Mouse (Mus musculus) heart, embryonic 12.5 days (tissue): Measurements from ENCODE around the gene Sinhcaf. TPM values are rescaled to one million over a fixed set of nuclear protein-coding genes. Genes with fewer than 3 reads are reported as not detected.
"Not testable (repeated sequence)": the region's sequence is repeated elsewhere in the genome, so short reads cannot be mapped to it uniquely, and the experiment has no call there.

Experiments
- ATAC-seq: fragments of 200-750 bp; cut with Nextera tagmentation; 2 replicates; pipeline ENCODE4 v1.8.0; 2017; ENCODE audit warnings: moderate TSS enrichment, moderate library complexity; ENCODE audit not compliant: insufficient number of reproducible peaks, low FRiP score
- H3K27ac ChIP-seq: fragments of 300-500 bp; sonication (generic); 2 replicates; pipeline ENCODE4 v1.5.1; 2016; ENCODE audit warnings: mild to moderate bottlenecking, moderate library complexity; ENCODE audit not compliant: poor library complexity, severe bottlenecking
- H3K27me3 ChIP-seq: fragments of 300-500 bp; sonication (generic); replicated peaks from 2 replicates; pipeline ENCODE4 v1.6.1; 2016; ENCODE audit warnings: mild to moderate bottlenecking, moderate library complexity
- H3K36me3 ChIP-seq: fragments of 300-500 bp; sonication (generic); 2 replicates; pipeline ENCODE4 v1.6.1; 2016; ENCODE audit warnings: mild to moderate bottlenecking, moderate library complexity
- H3K4me1 ChIP-seq: fragments of 300-500 bp; sonication (generic); replicated peaks from 2 replicates; pipeline ENCODE4 v1.6.1; 2016; ENCODE audit warnings: mild to moderate bottlenecking
- H3K4me2 ChIP-seq: fragments of 300-500 bp; sonication (generic); 2 replicates; pipeline ENCODE4 v1.6.1; 2016; ENCODE audit warnings: mild to moderate bottlenecking, moderate library complexity
- H3K4me3 ChIP-seq: fragments of 300-500 bp; sonication (generic); 2 replicates; pipeline ENCODE4 v1.5.1; 2016; ENCODE audit warnings: mild to moderate bottlenecking
- H3K9ac ChIP-seq: fragments of 300-500 bp; sonication (generic); 2 replicates; pipeline ENCODE4 v1.6.1; 2016; ENCODE audit warnings: mild to moderate bottlenecking, moderate library complexity
- H3K9me3 ChIP-seq: fragments of 300-500 bp; sonication (generic); replicated peaks from 2 replicates; pipeline ENCODE4 v1.6.1; 2016; ENCODE audit warnings: mild to moderate bottlenecking, moderate library complexity
- WGBS: fragments of 180-500 bp; shearing (Covaris S2); methylation state at CpG from one replicate; pipeline ENCODE4 v1.1.7; 2016; 5-methylcytosine and 5-hydroxymethylcytosine counted together
- polyA plus RNA-seq: library from polyadenylated mRNA; unstranded; fragments of >200 nt; fragmentation: Nextera tagmentation; extraction: Ambion mirVana; gene quantifications from 2 replicates; pipeline ENCODE4 v1.2.1, GENCODE M21; 2016

Sinhcaf gene
- polyA plus RNA-seq, 1 experiment from 2014 or later = 95.6 TPM

GRCm38 (mm10) chr6:148916817-148917216 is 29.4 kb downstream of the Sinhcaf start:
- WGBS = 39% methylated on average over 3 of the region's 3 CpGs
- H3K27ac ChIP-seq = no peak overlapping the region
- peaks cover 20% of the 10 kb centered on the region for H3K36me3 ChIP-seq
- no peak overlapping the region for H3K4me2 ChIP-seq
- H3K27me3 ChIP-seq = no peaks in the 10 kb centered on the region
- no peak overlapping the region for H3K4me3 ChIP-seq
- no peak overlapping the region for H3K9ac ChIP-seq
- no peaks in the 10 kb centered on the region for H3K4me1 ChIP-seq
- no peak for ATAC-seq
- no peaks in the 10 kb centered on the region for H3K9me3 ChIP-seq

DNA sequence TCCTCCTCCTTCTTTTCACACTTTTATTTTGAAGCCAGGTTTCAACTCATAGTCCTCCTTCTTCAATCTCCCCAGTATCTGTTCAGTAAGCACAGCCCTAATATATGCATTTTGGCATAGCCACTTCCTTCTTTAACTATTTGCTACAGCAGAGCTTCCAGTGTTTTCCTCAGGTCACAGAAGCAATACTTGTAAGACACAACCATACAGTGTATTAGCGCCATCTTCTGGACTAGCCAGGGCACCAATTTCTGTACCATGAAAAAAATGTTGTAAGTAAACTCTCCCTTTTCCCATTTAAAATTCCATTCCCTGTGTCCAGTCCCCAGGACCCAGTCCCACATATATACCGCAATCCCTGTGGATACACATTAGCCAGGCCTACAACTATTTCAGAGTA is 32.3 kb downstream of the Sinhcaf start:
- Histone ChIP-seq H3K4me1 (no peaks in the 10 kb centered on the region), H3K4me2 (no peak overlapping the region), H3K27ac (no peak overlapping the region), H3K9ac (no peak overlapping the region), H3K27me3 (no peaks in the 10 kb centered on the region), H3K9me3 (no peaks in the 10 kb centered on the region), H3K36me3 (peaks cover 4% of the 10 kb centered on the region), H3K4me3 (no peak overlapping the region)
- WGBS = 7% methylated on average over 2 of the region's 2 CpGs
- ATAC-seq = no peak

GRCm38 (mm10) chr6:148911906-148912305 is 34.4 kb downstream of the Sinhcaf start:
- H3K9ac ChIP-seq, H3K4me1 ChIP-seq, ATAC-seq, H3K36me3 ChIP-seq, H3K9me3 ChIP-seq, H3K4me2 ChIP-seq, H3K27me3 ChIP-seq, H3K4me3 ChIP-seq, H3K27ac ChIP-seq: not testable (repeated sequence)
- 69% methylated on average over 8 of the region's 8 CpGs for WGBS

GRCm38 (mm10) chr6:148906958-148907357 is 39.3 kb downstream of the Sinhcaf start:
- WGBS = 86% methylated on average over 9 of the region's 9 CpGs
- no peaks in the 10 kb centered on the region for H3K4me1 ChIP-seq
- no peak overlapping the region for H3K4me2 ChIP-seq
- H3K27me3 ChIP-seq = no peaks in the 10 kb centered on the region
- ATAC-seq = no peak
- no peaks in the 10 kb centered on the region for H3K9me3 ChIP-seq
- H3K27ac ChIP-seq = no peak overlapping the region
- no peak overlapping the region for H3K9ac ChIP-seq
- no peak overlapping the region for H3K4me3 ChIP-seq
- no peaks in the 10 kb centered on the region for H3K36me3 ChIP-seq

- H3K27me3 ChIP-seq = no peaks in the 10 kb centered on the region
- no peak overlapping the region for H3K4me3 ChIP-seq
- H3K36me3 ChIP-seq = no peaks in the 10 kb centered on the region
- ATAC-seq = no peak
- no peak overlapping the region for H3K27ac ChIP-seq
- H3K9ac ChIP-seq = no peak overlapping the region
- WGBS = 85% methylated on average over 3 of the region's 3 CpGs
- H3K9me3 ChIP-seq = no peaks in the 10 kb centered on the region
- no peaks in the 10 kb centered on the region for H3K4me1 ChIP-seq
- no peak overlapping the region for H3K4me2 ChIP-seq
Measured at GRCm38 (mm10) chr6:148902728-148903127, 43.5 kb downstream of the Sinhcaf start.

GRCm38 (mm10) chr6:148896507-148896851 is 49.8 kb downstream of the Sinhcaf start:
- peak overlapping the region; percentile 94 for H3K4me2 ChIP-seq
- H3K36me3 ChIP-seq = no peaks in the 10 kb centered on the region
- H3K27ac ChIP-seq = peak overlapping the region; percentile 83
- no peak for ATAC-seq
- H3K9ac ChIP-seq = peak overlapping the region; percentile 59
- 0 out of 2 replicates have a peak, but pooled peaks cover 3% of the 10 kb centered on the region for H3K4me1 ChIP-seq
- no peaks in the 10 kb centered on the region for H3K9me3 ChIP-seq
- H3K4me3 ChIP-seq = peak overlapping the region; percentile 79
- H3K27me3 ChIP-seq = no peaks in the 10 kb centered on the region
- 44% methylated on average over 6 of the region's 6 CpGs for WGBS

DNA sequence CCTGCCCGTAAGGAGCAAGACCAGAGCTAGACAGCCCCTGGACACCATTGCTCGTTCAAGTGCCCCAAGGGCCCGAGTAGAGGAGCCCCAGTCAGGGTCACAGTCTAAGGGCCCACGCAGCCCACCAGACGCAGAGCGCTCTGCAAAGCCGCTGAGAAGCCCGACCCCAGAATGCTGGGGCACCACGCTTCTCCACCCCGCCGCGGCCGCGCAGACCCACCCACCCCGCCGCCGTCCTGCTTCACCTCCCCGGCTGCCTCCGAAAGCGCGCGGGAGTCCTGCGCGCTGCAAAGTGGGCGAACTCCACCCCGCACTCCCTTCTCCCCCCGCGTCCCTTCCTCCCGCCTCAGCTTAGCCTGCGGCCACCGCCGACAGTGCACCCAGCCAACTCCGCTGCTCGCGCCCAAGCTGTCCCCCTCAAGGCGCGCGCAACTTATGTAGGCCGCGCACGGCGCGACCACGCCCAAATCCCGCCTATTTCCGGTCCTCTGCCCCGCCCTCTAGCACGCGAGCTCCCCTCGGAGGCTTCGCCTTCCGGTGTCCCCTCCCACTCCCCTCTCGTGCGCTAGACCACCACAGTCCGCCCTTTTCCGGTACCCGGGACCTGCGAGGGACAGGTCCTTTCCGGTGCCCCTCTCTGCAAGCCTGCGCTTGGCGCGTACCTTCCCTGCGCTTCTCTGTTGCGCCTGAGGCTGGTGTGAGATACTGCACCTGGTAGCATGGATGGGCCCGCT is 50.3 kb downstream of the Sinhcaf start, which contains the start of gene Caprin2:
Gene Caprin2 (minus strand): TSS at position 465 of the 734 bp plus-strand sequence.
- H3K36me3 ChIP-seq = no peaks in the 10 kb centered on the region
- H3K27ac ChIP-seq = peak within 1 kb of the TSS; percentile 83
- peak within 1 kb of the TSS; percentile 94 for H3K4me2 ChIP-seq
- 0 out of 2 replicates have a peak, but pooled peaks cover 3% of the 10 kb centered on the region for H3K4me1 ChIP-seq
- ATAC-seq = peak; percentile 98
- peak within 1 kb of the TSS; percentile 89 for H3K9ac ChIP-seq
- H3K4me3 ChIP-seq = peak within 1 kb of the TSS; percentile 79
- H3K27me3 ChIP-seq = no peaks in the 10 kb centered on the region
- under 1% methylated on average over 64 of the region's 65 CpGs for WGBS
- no peaks in the 10 kb centered on the region for H3K9me3 ChIP-seq

DNA sequence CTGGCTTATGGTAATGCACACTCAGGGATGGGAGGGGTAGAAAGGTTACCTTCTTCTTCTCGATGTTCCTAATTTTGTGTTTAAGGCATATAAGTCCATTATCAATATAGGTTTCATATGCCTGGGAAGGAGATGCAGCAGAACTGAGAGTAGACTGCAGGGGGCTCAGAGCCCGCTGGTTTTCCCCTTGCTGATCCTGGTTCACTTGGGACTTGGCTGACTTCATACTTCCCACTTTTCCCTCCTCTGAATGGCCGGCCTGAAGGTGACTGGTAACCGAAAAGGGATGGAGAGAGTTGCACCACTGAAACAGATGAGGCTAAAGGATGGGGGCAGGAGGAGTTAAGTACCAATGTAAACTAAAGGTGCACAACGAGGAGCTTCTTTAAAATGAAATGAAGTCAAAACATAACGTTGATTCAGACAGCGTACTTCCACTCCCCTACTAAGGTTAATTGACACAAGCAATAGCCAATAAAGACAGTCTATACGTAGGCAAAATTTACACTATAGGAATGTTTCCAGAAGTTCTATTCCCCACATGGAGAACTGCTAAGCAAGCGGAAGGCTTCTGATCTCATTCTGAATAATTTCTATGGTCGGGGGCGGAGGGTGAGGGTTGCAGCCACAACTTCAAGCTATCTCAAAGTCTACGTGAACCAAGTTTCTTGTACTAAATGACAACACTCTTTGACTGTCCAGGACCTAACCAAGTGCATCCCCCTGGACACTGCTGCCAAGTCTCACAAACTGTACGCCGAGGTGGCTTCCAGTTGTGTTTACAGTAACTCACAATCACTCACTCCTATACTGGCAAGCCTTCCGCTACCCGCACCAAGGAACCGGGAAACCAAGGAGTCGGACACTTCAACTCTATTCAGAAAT is 51.1 kb downstream of the Sinhcaf start:
- WGBS = 11% methylated on average over 18 of the region's 18 CpGs
- H3K4me2 ChIP-seq = peak overlapping the region; percentile 94
- peak overlapping the region; percentile 79 for H3K4me3 ChIP-seq
- no peaks in the 10 kb centered on the region for H3K36me3 ChIP-seq
- ATAC-seq = no peak; the same call in 1 of the 2 replicates
- H3K27me3 ChIP-seq = no peaks in the 10 kb centered on the region
- H3K27ac ChIP-seq = peak overlapping the region; percentile 83
- 0 out of 2 replicates have a peak, but pooled peaks cover 3% of the 10 kb centered on the region for H3K4me1 ChIP-seq
- no peaks in the 10 kb centered on the region for H3K9me3 ChIP-seq
- H3K9ac ChIP-seq = peak overlapping the region; percentile 89

DNA sequence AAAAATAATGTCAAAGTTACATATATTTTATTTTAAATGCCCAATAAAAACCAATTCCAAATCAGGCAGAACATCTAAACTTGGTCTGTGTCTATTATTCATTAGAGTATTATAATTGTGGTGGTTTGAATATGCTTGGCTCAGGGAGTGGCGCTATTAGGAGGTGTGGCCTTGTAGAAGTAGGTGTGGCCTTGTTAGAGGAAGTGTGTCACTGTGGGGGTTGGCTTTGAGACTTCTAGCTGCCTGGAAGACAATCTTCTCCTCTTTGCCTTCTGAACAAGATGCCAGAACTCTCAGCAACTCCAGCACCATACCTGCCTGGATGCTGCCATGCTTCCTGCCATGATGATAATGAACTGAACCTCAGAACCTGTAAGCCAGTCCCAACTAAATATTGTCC is 72.4 kb downstream of the Sinhcaf start:
- H3K9me3 ChIP-seq = no peaks in the 10 kb centered on the region
- 93% methylated on average over 1 of the region's 1 CpGs for WGBS
- ATAC-seq = no peak
- H3K9ac ChIP-seq = no peak overlapping the region
- no peaks in the 10 kb centered on the region for H3K27me3 ChIP-seq
- no peak overlapping the region for H3K4me3 ChIP-seq
- H3K36me3 ChIP-seq = 0 out of 2 replicates have a peak, but pooled peaks cover 2% of the 10 kb centered on the region
- no peak overlapping the region for H3K27ac ChIP-seq
- H3K4me2 ChIP-seq = no peak overlapping the region
- H3K4me1 ChIP-seq = no peaks in the 10 kb centered on the region
